Mouse (Mus musculus): ENCODE results near the gene Lgals2.
A peak's percentile ranks its signal among the peaks of the same experiment; 100 is the strongest.

Gene Lgals2

DNA sequence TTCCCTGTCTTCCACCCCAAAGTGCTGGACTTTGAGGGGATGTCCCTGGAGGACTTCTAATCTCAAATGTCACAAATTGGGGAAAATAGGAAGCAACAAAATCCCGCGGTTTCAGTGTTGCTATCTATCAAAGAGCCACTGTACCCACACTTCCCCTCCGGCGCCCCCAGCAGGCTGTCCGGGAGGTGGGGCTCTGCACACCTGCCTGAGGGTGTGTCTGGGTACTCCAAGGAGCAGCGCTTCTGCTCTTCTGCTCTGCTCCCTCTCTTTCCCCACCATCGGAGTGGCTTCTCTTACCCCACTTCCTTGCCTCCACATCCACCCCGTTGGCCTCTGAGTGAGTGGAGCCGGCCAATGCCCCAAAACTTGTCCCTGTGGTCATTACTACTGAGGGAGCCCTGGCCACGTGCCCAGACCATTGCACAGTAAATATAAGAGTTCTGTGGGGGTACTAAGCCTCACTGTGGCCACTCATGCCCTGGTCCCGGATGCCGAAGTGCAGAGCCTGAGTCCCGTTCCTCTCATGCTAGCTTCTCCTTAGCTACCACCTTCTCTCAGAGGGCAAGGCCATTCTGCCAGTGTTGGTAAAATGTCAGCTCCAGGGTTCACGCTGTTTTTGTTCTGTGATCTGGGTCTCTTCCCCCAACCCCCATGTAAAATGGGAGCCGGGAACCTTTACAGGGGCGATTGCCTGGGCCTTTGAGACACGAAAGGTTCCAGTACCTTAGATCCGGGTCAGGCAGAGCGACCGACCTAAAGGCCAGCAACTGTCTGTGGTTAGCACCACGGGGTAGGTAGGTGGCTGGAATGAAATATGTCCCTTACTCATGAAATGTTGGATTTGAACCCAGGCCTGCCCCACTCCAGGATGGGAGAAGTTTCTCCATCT is 11.5 kb downstream of the Lgals2 start:
- peak; percentile 49 for DNase-seq (ENCODE audit: inconsistent ontology term)

- DNase-seq (ENCODE audit: inconsistent ontology term), result peak; percentile 94
These were observed 12.8 kb downstream of the Lgals2 start, which contains the start of gene Cdc42ep1 for GRCm38 (mm10) chr15:78842371-78843163. Gene Cdc42ep1 (plus strand): TSS chr15:78842624.

DNA sequence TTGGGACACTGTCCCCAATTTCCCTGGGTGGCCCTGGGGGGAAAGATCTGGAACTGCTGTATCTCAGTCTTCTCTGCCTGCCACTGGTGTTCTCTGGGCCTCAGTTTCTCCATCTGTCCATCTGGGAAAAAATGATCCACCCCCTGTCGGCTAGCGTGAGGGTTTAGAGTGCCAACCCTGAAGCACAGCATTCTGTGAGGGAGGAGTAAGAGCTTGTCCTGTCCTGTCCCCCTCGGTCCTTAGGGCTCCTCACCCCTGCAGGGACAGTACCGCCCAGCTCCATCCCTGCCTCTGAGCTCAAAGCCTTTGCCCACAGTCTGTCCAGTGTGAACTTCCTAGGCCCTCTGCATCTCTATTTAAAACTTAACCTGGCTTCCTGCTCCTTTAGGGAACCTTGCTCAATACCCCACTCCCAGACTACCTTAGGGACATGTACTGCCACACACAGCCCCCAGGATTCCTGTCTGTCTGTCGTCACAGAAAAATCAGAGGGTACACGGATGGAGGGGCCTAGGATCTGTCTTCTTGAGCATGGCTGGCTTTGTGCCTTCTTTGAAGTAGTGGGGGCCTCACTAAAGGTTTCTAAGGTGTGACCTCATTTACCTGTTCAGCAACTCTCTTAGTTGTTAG is 14.1 kb downstream of the Lgals2 start:
- DNase-seq (ENCODE audit: inconsistent ontology term), result no peak

DNA sequence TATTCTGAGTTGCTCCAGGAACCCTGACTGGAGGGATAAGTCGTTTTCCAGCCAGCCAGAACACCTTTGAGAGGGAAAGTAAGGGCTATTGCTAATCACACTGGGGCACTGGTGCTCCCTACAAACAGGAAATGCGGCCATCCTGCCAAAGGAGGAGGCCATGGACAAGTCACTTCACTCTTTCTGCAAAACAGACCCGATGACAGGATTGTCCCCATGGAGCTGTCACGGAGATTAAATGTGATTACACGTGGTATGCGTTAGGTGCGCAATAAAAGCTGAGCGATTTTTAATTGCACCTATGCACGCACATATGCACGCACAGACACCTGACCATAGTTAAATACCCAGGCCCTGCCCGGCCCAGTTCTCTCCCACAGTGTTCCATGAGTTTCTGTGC is 14.6 kb downstream of the Lgals2 start:
- DNase-seq (ENCODE audit: inconsistent ontology term), result no peak

DNA sequence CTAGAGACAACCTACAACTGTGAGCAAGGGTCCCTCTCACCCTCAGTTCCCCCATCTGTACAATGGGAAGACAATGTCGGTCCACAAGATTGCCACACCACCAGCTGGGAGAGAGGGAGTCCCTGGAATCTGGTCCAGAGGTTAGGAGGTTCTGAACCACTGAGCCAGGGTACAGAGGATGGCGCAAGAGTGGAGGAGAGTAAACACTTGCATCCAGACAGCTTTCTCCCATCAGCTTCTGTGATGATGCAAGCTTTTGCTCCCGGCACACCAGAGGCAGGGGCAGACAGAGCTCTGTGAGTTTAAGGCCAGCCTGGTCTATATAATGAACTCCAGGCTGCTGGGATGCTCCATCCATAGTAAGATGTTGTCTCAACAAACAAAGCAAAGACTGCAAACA is 15.1 kb downstream of the Lgals2 start:
- no peak for DNase-seq (ENCODE audit: inconsistent ontology term)

DNA sequence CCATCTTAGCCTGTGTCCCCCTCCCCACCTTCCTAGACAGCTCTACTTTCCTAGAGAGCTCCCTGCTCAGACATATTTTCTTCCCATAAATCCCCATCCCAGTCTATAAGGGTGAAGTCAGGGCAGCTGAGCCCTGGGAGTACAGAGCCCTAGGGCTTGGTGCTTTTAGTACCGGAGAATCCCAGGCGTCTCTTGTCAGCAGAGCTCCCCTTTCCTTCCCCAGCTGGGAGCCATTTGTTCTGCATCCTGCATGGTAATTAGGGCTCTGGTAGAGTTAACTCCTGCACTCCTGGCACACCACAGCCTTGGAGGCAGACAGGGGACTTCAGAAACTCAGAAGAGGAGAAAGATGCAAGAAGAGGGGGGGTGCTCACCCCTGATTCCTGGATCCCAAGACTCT is 15.6 kb downstream of the Lgals2 start:
- DNase-seq (ENCODE audit: inconsistent ontology term), result no peak

DNA sequence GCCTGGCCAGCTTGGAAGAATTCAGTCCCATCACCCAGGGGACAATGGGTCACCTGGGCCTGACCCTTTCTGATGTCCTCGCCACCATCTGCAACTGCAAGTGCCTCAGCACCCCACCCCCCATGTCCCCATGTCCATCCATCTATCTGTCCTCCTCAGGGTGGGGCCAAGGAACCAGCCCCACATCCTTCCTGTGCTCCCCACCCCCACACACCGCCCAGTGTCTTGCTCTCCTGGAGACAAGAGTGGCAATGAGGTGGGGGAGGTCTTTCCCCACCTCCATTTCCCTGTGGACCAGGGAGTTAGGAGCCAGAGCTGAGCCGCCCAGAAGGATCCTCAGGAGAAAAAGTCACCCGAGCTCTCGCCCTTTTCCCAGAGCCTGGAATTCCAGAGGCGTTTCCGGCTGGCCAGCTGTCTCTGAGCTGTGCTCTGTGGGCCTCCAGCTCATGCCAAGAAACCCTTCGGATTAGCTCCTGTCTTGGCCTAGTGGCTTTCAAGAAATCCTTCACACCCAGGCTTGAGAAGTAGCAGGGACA is 19.2 kb downstream of the Lgals2 start:
- DNase-seq (ENCODE audit: inconsistent ontology term), result no peak

GRCm38 (mm10) chr15:78835200-78836085 is 19.9 kb downstream of the Lgals2 start:
- DNase-seq (ENCODE audit: inconsistent ontology term), result peak; percentile 96

GRCm38 (mm10) chr15:78834233-78835005 is 20.9 kb downstream of the Lgals2 start:
- peak; percentile 91 for DNase-seq (ENCODE audit: inconsistent ontology term)

DNA sequence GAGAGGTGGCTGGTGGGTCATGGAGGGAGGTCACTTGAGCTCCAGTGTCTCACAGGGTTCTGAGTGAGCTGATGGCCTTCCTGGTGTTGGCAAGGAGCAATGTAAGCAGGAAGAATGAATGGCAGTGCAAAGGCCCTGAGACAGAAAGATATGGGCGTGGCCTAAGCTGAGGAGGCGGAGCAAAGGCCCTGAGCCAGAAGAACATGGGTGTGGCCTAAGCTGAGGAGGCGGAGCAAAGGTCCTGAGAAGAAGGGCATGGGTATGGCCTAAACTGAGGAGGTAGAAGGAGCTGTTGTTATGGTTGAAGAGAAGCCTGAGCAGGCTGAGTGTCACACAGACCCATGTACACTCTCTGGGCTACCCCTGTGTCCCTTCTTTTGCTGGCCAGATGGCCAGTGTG is 21.7 kb downstream of the Lgals2 start:
- DNase-seq (ENCODE audit: inconsistent ontology term), result no peak

DNA sequence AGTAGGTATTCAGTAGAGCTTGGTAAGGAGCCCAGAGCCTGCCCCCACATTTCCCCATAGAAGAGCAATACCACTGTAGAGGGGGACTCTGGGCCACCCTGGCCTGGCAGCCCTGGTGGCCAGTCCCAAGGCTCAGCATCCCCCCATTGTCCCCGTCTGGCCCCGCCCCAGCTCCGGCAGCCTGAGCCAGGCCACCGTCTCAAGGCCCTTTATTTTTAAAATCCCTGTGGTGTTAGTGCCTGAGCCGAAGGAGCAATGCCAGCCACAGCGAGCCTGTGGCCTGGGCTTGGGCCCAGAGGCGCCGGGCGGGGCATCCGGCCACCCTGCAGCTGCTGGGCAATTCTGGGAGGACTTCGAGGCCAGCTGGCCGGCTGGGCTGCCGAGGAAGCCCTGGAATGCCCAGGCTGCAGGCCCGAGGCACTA is 22.6 kb downstream of the Lgals2 start:
- DNase-seq (ENCODE audit: inconsistent ontology term), result peak; percentile 97

DNA sequence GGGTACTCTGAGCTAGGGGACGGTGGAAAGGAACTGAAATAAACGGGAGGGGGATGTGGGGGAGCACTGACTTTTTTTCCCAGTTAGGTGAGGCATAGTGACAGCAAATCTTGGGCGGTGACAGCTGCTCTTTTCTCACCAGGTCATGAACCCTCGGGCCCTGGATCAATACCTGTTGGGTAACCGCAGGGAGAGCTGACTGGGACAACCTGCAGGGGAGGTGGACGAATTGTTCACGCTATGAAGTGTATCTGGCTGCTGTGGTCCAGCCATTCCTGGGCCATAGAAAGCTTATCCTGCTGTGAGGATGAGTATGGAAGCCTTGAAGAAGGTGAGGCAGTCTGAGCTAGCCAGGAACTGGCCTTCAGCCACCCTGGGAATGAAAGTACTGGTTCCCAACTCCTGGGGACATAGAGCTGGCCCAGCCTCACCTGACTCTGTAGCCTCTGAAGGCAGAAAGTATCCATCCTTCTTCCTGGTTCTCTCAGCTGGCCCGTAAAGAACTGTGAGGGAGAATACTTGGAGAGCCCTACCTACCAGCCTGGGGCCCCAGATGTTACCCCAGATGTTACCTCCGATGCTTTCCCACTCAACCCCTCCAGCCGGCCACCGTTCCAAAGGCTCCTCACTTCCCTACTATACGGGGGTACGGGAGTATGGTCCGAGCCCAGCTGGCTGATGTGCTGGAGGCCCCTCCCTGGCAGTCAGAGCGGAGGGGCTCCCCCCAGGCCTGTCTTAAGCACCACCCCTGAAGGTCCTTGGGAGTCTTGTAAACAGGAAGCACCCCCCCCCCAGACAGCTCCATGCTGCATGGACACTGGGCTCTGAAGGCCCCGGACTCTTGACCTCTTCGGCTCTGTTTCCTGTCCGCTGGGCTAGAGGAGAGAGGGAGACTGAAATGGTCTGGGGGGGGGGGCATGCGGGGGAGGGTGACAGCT is 23.3 kb downstream of the Lgals2 start:
- DNase-seq (ENCODE audit: inconsistent ontology term), result no peak

DNA sequence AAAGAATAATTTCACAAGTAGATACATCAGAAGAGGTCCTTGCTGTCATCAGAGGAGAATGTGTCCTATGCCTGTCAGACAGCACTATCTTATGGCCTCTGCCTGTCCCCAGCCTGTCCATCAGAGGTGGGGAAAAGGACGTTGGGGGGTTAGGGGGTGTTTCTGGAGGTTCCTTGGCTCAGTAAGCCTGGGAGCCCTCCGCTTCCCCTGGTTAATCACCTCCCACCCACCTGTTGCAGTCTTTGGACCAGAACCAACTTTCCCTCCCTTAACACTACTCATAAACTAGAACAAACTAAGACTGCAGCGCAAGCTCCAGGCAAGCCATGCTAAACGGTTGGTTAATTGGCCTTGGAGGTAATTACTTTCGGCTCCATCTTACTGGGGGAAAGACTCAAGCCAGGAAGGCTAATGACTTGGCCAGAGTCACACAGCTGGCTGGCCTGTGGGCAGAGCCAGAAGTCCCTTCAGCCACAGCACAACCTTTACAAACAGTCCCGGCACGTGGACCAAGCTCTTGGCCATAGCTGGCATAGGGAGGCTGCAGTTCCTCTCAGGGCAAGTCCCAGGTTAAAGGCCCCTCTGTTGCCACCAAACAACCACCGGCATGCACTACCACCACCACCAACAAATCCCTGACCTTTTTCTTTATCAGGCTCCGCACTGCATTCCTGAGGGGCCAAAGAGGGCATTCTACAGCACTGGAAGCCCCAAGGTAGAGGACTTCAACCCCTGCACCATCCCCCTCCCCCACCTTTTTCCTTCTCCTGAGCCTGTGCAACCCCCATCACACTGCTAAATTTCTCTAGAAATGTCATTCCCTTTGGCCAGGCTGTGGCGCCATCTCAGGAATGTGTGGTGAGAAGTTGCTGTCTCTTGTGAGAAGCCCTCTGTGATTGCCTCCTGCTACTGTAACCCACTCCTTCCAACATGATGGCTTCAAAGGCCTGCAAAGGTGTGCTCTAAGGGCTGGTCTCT is 24.3 kb downstream of the Lgals2 start:
- no peak for DNase-seq (ENCODE audit: inconsistent ontology term)

GRCm38 (mm10) chr15:78829636-78830035 is 25.7 kb downstream of the Lgals2 start:
- DNase-seq (ENCODE audit: inconsistent ontology term), result no peak

- peak; percentile 69 for DNase-seq (ENCODE audit: inconsistent ontology term)
These were observed 27.0 kb downstream of the Lgals2 start for GRCm38 (mm10) chr15:78828315-78828714.

DNA sequence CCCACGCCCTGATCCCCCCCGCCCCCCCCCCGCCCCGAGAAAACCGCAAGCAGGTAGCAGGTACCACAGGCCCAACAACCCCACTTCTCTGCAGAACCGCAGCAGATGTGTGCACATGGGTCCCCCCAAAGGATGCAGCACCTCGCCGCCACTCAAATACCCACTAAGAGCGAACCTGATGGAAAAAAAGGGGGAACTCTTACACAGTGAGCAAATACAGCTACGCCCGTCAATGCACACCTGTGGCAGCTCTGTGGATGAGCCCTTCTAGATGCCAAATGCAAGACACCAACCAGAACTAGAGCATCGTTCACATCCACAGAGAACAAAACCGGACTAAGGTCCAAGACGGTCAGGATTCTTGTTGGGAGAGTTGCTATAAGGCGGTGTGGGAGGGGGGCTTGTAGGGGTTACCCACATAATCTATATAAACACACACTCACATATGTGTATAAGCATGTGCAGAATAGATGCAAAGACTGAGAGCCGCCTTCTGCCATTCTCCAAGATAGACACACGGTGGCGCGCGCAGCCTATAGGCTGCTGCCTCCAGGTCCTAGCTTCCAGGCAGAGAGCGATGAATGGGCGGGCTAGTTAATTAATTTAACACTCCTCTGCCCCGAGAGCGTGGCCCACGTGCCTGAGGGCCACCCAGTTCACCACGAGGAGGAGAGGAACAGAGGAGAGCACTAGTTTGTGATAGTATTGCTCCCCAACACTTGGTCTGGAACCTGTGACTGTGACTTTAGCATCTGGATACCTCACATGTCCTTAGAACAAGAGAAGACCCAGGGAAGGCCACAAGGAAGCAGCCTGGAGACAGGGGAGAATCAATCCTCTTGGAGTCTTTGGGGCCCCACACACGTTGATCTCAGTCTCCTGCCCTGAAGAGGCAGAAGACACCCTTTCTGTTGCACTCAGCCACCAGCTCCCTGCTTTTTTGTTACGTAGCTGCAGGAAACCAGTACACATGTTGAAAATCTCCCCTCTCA is 28.8 kb downstream of the Lgals2 start:
- peak; percentile 75 for DNase-seq (ENCODE audit: inconsistent ontology term)

DNA sequence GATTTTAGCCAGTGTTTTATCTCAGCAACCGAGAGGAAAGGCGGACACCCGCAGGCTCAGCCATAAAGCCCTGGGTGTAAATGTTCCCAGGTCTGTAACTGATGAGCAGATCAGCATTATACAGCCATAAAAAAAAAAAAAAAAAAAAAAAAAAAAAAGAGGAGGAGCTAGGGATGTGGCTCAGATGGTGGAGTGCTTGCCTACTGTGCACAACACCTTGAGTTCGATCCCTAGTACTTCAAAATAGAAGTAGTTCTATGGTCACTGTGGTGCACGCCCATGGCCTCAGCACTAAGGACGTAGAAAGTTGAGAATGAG is 39.3 kb downstream of the Lgals2 start:
- no peak for DNase-seq (ENCODE audit: inconsistent ontology term)
